Comparison of ENCODE assay signal across 8 mouse cellular contexts in genomic region chr9:114583812-114584182, GRCm38 (mm10). TPM values are rescaled to one million over a fixed set of nuclear protein-coding genes. Genes with fewer than 3 reads are reported as not detected.
DNase-seq lines count a peak whose midpoint lies in the region; ATAC-seq and TF ChIP-seq lines count a peak whose summit lies in the region.

No protein-coding gene starts in this region.

- WGBS in cerebellum, adult 2 months: 1% methylated on average over 23 of the region's 23 CpGs
- WGBS in hindbrain, embryonic 11.5 days: under 1% methylated on average over 23 of the region's 23 CpGs

- H3K27me3 ChIP-seq in cerebellum, adult 2 months (ENCODE audit: control insufficient read depth, insufficient read depth, low read length): no peaks in the 10 kb centered on the region
- H3K27me3 ChIP-seq in hindbrain, embryonic 11.5 days (ENCODE audit: control insufficient read depth, insufficient read depth, low read length): no peaks in the 10 kb centered on the region

- H3K4me3 ChIP-seq in cerebellum, adult 2 months (replicated peaks; ENCODE audit: insufficient read depth, low read depth, low read length): peak overlapping the region; percentile 9
- peak overlapping the region; percentile 27 for H3K4me3 ChIP-seq in hindbrain, embryonic 11.5 days (ENCODE audit: low read depth, low read length)

- no peaks in the 10 kb centered on the region for H3K9me3 ChIP-seq in hindbrain, embryonic 11.5 days (ENCODE audit: control insufficient read depth, low read length)

- H3K27ac ChIP-seq in cerebellum, adult 2 months (ENCODE audit: insufficient read depth, low read length): no peak overlapping the region
- peak overlapping the region; percentile 56; the same call in 1 of the 2 replicates for H3K27ac ChIP-seq in hindbrain, embryonic 11.5 days (ENCODE audit: low read depth, low read length)

- H3K4me1 ChIP-seq in cerebellum, adult 2 months (ENCODE audit: control insufficient read depth, insufficient read depth, low read length): no peaks in the 10 kb centered on the region
- peaks cover 2% of the 10 kb centered on the region; the same call in 1 of the 2 replicates for H3K4me1 ChIP-seq in hindbrain, embryonic 11.5 days (replicated peaks; ENCODE audit: control insufficient read depth, insufficient read depth, low read length)

- H3K36me3 ChIP-seq in hindbrain, embryonic 11.5 days (ENCODE audit: control insufficient read depth, insufficient read depth, low read length): no peaks in the 10 kb centered on the region

- DNase-seq in Muller cell, postnatal 12 days (ENCODE audit: inconsistent ontology term): peak; percentile 77
- peak; percentile 45 to 56 for DNase-seq in cerebellum, adult 2 months
- peak; percentile 79 for DNase-seq in forelimb bud, embryonic 11.5 days (ENCODE audit: low read depth, low spot score)
- DNase-seq in hindbrain, embryonic 11.5 days (ENCODE audit: low spot score): peak; percentile 87
- peak; percentile 15 for DNase-seq in left cerebral cortex, adult 11 months (ENCODE audit: low spot score)
- peak; percentile 57 for DNase-seq in lung, postnatal 25 days (ENCODE audit: low spot score)
- DNase-seq in retina, postnatal 7 days (ENCODE audit: low read depth, low spot score): peak; percentile 65
- peak; percentile 59 to 72 for DNase-seq in urinary bladder, postnatal 36 days (ENCODE audit: low spot score in 2 of 2)

- TF ChIP-seq POLR2A in cerebellum, adult 2 months (IDR thresholded peaks at IDR 0.05; ENCODE audit: borderline replicate concordance, insufficient read depth, low read length): no peak

- H3K9ac ChIP-seq in hindbrain, embryonic 11.5 days (ENCODE audit: low read depth, low read length): 0 out of 2 replicates have a peak overlapping the region, but pooled peaks have one; percentile 11

- peak; percentile 89 for ATAC-seq in hindbrain, embryonic 11.5 days (ENCODE audit: low FRiP score)

- peak overlapping the region; percentile 58 for H3K4me2 ChIP-seq in hindbrain, embryonic 11.5 days (replicated peaks; ENCODE audit: low read depth, low read length)

- peak; percentile 83 for TF ChIP-seq CTCF in cerebellum, adult 2 months (IDR thresholded peaks at IDR 0.05; ENCODE audit: borderline replicate concordance, insufficient read depth, low read depth, low read length)

RNA-seq across cellular contexts. Expression of gene Trim71, which starts 19.6 kb away (rescaled TPM):
- polyA plus RNA-seq in cerebellum, adult 2 months (2012; rRNA removed): 0.03 and 0.05 TPM in 2 replicates
- polyA plus RNA-seq in hindbrain, embryonic 11.5 days (2014; fragmentation: Nextera tagmentation; extraction: Ambion mirVana): 1.9 and 2.7 TPM in 2 replicates

RNA-seq across cellular contexts. Expression of gene Cnot10, which starts 56.2 kb away (rescaled TPM):
- polyA plus RNA-seq in cerebellum, adult 2 months (2012; rRNA removed): 69.7 and 70.9 TPM in 2 replicates
- polyA plus RNA-seq in hindbrain, embryonic 11.5 days (2014; fragmentation: Nextera tagmentation; extraction: Ambion mirVana): 60.7 and 64.2 TPM in 2 replicates

Comparison
In these comparisons a context has a peak if more than half of its experiments do, and no peak if none do; other contexts are left out.
1. DNase-seq: peak in every context shown above with its lines; median percentile 87 in hindbrain, embryonic 11.5 days; 79 in forelimb bud, embryonic 11.5 days; 77 in Muller cell, postnatal 12 days; 66 in urinary bladder, postnatal 36 days; 65 in retina, postnatal 7 days; 57 in lung, postnatal 25 days; 50 in cerebellum, adult 2 months; 15 in left cerebral cortex, adult 11 months.